Mouse (Mus musculus): ENCODE measurements around the gene Atp8a2.
"Not testable (repeated sequence)": the region's sequence is repeated elsewhere in the genome, so short reads cannot be mapped to it uniquely, and the experiment has no call there.

Atp8a2 gene

DNA sequence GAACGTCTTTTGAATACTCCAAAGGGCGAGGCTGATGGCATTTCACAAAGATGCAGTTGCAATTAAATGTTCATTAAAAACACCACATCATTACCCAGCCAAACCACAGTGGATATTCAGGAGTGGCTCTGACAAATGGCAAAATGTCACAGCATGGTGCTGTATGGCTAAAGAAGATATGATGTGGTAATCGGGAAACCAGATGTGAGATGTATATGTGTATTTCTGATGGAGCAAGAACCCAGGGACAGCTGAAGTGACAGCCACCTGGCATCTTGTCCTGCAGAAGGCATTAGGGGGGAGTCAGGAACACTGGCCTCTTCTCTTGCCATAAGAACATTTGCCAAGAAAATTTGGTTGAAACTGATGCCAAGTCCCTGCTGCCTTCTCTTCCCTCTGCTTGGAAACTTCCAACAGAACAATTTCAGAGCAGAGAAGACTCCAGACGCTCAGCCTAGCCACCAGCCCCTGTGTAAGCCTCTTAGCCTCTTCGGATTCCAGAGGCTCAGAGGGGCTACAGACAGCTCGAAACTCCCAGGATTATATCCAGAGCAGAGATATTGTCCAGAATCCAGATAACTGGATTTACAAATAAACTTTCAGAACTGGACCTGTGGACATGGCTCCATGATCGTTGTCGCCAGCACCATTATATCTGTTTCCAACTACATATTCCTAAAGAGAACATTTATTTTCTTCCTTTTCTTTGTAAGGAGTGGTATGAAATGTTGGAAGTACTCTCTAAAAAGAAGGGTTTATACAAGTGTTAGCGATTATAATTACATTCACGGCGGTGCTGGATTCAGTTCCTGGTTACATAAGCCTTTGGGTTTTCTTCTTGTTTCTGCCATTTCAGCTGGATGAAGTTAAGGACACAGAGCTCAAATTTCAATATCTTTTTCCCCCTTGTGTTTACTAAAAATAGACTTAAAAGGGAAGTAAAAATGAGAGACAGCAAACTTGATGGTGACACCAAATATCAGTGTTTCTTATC is 413.3 kb downstream of the Atp8a2 start:
- no peak for DNase-seq (ENCODE audit: low spot score)

DNA sequence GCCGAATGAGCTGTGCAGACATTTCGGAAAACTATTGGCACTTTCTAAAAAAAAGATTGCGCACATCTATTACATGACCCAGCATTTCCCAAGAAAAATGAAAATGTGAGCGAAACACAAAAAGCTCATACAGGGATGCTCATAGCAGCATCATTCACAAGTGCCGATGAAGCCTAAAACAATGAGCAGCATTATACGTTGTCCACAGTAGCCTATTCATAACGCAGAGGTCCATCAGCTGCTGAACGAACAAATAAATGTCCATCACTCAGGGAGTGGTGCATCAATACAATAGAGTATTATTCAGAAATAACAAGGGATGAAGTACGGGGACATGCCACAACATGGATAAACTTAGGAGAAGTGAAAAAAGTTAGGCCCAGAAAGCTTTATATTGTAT is 416.6 kb downstream of the Atp8a2 start:
- DNase-seq (ENCODE audit: low spot score) = no peak

DNA sequence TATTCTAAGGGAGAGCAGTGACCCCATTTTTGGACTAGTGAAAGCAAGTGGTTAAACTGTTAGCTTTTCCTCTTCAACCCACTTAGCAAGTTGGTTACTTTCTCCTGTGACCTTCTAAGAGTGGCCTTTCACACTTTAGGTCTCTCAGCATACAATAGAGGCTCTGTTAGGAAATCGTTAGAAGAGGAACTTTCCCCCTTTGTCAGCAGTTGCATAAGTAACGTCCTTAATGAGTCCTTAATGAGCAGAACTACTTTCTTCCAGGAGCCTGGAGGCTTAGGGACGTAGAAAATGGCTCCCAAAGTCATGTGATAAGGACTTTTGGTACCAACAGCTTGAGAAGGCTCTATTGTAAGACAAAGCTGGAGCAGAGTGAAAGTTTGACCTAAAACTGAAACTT is 434.8 kb downstream of the Atp8a2 start:
- no peak for DNase-seq (ENCODE audit: low spot score)

DNA sequence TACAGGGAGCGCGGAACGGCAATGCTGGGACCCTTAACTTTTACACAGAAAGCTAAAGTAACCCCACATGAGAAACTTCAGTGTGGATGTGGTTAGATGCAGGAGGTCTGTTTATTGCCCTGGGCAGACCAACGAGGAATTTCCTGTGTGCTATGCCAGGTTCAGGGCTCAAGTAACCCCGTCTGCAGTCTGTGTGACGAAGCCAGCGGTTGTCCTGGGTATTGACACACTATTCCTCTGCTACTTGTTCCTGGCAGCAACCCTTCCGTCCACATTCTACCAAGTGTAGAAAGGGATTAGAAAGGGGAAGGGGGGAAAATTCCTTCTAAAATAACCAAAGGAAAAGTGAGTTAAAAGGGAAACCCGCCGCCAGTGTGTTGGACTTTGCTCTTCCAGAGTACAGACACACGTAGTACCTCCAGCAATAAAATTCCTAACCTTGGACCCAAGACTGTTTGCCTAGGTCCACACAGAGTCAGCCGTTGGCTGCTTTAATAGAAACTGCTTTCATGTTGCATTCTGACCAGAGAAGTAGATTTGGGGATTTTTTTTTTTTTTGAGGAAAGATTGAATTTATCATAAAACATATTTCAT is 437.0 kb downstream of the Atp8a2 start:
- DNase-seq (ENCODE audit: low spot score) = peak; percentile 52

DNA sequence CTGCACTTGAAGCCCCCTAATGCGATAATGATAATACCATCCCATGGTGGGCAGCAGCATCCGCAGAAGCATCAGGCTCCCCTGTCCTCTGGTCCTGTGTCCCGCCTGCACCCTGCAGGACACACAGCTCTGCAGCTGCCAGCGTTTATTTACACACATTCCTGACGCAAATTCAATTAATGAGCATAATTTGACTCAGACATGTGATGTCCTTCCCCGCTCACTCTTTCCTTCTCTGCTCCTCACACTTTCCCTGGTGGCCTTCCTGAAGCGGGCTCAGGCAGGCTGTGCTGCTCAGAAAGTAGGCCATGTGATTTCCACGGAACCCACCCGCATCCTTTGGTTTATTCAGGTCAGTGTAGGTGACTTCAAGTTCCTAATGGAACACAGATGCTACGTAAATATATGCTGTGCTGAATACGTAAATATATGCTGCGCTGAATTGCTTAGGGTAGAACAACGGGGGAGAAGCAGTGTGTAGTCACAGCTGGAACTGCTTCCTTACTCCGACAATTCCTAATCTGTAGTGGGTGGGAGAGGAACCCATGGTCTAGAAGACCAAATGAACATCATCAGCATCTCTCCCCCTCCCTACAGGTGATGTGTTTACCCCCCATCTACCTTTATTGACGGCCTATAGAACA is 437.7 kb downstream of the Atp8a2 start:
- DNase-seq (ENCODE audit: low spot score) = no peak

DNA sequence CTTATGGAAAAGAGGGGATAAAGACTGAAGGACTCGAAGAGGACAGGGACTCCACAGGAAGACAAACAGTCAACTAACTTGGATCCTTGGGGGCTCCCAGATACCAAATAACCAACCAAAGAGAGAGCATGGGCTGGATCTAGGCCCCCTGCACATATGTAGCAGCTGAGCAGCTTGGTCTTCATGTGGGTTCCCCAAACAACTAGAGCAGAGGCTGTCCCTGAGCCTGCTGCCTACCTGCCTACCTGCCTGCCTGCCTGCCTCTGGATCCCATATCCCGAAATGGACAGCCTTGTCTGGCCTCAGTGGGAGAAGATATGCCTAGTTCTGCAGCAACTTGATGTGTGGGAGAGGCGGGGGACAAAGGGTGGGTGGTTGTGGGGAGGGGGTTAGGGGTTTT is 444.6 kb downstream of the Atp8a2 start:
- no peak for DNase-seq (ENCODE audit: low spot score)

DNA sequence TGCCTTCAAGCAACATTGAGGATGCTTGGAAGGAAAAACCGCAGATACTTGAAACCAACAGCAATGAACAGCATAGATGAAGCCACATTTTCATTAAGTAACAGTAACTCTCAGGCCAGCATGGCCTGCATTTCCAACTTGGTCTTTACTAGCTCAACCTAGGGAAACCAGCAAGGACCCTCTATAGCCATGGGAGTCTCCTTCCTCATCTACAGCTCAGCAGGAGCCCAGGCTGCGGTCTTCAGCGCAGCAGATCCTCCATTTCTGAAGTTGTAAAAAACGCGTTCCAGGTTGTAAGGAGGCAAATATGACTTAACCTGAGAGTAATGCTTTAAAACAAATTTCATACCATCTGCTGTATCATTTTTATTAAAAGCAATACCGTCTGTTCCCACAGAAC is 447.0 kb downstream of the Atp8a2 start:
- no peak for DNase-seq (ENCODE audit: low spot score)

DNA sequence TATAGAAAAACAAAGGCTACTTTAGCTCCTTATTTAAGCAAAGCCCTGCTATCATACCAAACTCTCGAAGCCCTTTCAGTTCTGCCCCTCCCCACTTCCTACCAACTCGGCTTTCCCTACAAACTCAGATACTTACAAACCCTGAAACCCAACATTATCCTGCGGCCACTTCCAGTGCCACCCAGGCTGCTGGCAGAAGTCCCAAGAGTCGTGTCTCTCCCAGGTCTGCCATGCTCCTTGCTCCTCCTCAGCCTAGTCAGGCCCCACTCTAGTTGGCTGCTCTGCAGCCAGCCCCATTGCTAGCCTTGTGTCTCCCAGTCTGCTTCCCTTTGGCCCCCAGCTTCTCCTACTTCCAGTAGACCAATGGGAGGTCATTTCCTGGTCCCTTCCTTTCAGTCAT is 451.3 kb downstream of the Atp8a2 start:
- DNase-seq (ENCODE audit: low spot score) = no peak

DNA sequence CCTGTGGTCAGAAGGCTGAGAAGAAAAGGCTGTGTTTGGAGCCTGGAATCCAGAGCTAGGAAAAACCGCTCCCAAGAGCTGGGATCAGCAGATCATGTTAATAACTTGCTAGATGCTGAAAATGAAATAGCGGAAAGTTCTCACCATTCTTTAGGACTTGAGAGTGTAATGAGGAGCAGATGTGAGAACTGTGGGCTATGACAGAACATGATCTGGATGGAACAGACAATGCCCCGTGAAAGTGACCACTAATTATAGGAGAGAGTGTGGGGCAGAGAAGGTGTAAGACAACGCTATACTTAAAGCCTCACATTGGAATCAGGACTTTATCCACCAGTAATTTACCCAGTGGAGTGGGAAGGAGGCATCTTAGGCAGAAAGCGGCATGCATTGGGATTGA is 455.2 kb downstream of the Atp8a2 start:
- DNase-seq (ENCODE audit: low spot score) = no peak

DNA sequence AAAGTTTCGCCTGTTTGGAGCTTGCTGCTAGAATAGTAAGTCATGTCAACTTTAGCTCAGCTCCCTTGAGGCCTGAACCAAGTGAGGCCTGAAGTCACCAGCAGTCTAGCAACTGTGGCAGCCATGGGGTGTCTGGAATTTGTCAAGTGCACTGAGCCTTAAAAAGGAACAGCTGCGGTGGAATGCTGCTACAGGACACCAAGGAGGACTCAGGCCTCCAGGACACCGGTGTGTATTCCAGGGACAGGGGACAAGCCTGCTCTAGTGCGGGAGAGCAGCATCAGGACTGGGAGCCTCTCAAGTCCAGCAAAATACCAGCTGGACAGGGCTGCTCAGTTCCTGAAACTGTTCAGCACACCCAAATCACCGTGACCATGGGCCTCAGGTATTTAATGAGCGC is 457.5 kb downstream of the Atp8a2 start:
- no peak for DNase-seq (ENCODE audit: low spot score)

DNA sequence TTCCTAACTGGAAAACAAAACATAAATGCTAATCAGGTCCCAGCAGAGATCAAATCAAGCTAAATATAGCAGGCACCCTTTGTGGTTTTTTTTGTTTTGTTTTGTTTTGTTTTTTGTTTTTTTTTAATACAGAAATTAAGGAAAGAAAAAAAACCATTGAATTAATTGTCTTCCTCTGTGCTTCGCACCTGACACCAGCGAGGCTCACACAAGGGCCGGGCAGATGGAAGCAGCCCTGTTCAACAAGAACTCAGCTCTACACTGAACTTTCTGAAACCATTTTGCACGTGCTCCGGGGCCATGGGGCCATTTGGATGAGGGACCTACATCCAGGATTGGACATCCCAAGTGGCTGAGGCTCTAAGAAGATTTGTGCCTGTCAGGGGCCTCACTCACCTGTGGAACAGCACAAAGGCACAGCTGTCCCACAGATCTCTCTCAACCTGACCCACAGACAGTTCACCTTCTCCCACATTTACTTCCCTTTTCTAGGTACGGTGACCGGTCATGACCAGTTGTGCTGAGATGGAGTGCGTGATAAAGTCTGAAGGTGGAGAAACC is 459.2 kb downstream of the Atp8a2 start:
- DNase-seq (ENCODE audit: low spot score) = no peak

DNA sequence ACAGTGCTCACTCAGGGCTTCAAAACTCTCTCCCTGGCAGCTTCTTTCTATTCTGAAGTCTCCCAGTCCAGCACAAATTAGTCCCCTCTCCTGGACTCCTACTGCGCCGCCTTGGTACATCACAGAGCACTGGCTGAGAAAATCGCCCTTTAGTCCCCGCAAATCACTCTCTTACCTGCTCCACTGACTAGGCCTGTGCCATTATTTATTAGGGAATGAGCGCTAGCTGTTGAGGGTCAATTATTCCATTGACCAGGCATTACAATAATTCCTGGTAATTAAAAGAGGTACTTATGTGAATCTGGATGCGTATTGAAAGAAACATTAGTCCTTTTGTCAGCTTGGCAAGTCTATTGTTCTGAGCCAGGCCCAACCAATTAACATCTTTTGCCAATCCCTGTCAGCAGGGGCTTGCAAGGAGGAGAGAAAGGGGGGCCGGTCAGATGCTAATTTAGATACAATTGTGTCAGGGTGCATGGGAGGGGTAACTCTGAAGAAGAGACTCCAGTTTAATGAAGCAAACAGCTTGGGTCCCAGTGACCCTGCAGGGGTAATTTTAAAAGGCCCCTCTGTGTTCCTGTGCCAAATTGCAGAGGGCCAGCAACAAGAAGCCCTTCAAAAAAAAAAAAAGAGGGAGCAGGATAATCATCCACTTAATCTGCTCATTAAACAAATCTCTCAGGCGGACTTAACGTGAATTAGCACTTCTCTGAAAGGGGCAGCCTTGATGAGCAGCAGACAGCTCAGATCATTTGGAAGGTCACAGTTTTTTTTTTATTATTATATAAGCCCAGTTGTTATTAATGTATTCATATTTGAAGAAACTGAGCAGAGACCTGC is 459.9 kb downstream of the Atp8a2 start:
- no peak for DNase-seq (ENCODE audit: low spot score)

DNA sequence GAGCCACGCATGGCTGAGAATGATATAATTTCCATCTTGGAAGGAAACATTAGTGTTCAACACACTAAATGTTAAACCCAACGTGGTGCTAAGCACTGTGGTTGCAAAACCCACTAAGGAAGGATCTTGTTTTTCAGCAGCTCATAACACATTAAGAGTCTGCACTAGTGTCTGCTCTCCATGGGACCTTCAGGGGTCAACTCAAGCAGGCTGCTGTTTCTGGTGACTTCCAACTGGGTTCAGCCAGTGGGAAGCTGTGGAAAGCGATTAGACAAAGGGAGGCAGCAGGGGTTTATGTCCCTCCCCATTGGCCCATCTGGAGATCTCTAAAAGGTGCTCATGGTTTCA is 467.0 kb downstream of the Atp8a2 start:
- DNase-seq (ENCODE audit: low spot score) = no peak

DNA sequence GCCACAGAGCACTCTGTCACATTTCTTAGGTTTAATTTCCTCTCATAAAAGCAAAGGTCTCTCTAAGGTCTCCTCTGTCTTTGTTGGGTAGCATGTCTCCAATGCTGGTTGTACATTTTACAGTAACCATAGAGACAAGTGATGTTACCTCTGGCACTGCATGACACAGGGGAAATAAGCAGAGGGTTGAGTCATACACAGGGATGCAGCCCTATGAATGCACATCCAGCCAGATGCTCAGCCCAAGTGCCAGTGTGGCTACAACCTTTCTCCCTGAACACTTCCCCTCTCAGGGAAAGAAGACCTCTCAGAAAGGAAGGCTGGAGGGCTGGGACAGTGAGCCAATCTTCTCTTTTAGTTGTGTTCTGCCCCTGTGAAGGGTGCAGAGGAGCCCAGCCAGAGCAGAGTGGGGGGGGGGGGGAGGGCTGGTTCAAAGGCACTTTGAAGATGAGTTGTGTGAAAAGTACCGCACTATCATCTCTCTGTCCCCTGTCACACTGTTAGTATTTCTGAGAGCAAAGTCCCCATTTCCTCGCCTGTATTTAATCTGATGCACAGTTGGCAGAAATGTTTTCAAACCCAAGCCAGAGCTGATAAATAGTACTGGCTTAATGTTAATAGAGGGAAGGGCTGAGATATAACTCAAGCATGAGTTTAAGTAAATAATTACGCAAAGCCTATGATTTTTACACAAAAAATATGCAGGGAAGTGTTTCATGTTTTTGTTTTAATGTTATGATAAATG is 467.5 kb downstream of the Atp8a2 start:
- DNase-seq (ENCODE audit: low spot score) = no peak

DNA sequence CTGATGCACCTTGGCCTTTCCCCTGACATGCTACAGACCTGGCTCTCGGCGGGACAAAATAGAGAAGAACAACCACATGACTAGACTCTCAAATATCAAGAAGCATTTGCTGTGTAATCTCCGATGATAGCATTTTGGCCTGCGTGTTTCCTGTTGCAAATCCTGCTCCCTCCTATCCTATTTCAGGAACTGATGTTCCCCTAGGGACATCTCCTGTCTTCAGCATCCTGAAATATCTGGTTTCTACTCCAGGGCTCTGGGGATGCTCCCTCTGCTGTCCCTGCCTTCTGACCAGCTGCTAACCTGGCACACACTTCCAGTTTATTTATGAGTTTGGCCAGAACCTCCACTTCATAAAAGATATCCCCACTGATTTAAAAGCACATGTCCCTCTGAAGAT is 470.0 kb downstream of the Atp8a2 start:
- no peak for DNase-seq (ENCODE audit: low spot score)

DNA sequence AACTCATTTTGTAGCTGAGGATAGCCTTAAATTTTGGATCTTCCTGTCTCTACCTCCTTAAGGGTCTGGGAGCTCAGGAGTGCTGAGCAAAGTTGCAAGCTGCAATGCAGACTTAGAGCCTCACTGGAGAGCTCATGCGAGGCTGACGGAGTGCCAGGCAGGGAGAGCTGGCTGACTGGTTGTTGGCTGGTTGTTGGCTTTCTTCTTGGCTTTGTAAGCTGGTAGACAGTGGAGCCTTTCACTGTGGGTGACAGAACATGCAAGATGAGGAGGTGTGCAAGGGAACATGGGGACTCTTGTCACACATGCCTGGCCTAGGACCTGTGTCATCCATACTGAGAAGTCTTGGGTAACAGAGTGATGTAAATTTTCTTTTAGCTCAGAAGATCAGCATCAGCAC is 473.8 kb downstream of the Atp8a2 start:
- no peak for DNase-seq (ENCODE audit: low spot score)

DNA sequence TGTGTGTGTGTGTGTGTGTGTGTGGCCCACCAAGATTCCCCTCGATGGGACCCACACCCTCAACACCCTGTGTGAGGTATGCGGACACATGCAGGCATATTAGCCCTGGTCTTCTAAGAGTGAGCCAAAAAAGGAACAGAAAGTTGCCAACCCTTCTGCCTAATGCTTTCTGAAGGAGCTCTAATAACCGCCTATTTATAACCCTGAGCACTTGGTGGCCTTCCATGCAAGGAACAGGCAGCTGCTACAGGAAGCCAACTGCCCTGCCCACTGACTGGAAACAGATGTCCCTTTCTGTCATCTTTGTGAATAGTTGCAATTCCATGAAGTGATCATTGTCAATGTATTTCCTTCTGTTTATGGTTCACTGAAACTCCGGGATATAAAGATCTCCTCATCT is 475.0 kb downstream of the Atp8a2 start:
- no peak for DNase-seq (ENCODE audit: low spot score)

DNA sequence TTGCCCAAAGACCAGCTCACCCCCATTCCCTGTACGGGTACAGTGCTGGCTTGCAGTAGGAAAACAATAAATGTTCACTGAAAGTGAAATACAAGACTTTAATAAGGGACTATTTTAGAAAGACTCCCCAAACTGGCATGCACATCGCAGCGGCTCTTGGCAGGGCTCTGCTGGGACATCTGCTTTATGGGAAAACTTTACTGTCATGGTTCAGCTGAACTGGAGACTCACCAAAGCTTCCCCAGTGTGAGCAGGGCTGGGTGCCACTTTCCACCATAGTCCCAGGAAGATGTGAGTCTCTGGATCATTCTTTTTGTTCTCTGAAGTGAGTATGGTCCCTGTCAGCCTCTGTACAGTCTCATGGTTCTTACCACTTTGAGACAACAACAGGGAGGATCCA is 475.6 kb downstream of the Atp8a2 start:
- DNase-seq (ENCODE audit: low spot score) = no peak

DNA sequence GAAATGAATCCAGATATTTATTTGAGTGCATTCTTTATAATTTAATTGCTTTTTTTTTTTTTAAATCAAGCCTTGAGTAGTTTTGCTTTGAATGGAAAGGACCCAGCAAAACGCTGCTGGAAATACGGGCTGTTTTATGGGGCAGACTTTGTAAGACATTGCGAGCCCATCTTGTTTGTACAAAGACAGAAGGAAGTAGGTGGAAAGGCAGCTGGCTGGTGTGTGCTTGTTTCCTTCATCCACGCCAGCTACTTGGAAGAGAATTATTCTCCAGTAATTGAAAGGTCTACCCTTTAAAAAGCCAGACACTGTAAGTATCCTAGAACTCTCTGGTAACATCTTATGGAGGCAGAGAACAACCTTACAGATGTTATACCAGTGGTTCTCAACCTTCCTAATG is 476.6 kb downstream of the Atp8a2 start:
- no peak for DNase-seq (ENCODE audit: low spot score)

DNA sequence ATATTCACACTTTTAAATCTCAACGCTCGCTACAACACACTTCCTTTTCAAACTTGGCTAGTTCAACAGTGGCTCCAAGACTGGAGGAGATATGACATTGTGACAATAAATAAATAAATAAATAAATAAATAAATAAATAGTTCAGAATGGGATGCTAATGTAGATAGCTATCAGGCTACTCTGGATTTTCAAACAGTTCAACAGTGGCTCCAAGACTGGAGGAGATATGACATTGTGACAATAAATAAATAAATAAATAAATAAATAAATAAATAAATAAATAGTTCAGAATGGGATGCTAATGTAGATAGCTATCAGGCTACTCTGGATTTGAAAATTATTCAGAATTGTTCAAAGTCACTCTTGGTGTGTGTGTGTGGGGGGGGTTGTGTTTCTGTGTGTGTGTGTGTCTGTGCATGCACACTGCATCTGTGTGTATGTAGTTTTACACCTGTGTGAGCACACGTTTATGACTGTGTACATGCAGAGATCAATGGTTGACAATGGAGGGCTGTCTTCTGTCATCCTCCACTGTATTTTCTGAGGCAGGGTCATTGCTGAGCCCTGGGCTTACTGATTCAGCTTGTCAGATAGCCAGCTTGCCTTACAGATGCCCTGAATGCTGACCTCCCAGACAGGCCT is 480.4 kb downstream of the Atp8a2 start:
- not testable (repeated sequence) for DNase-seq (ENCODE audit: low spot score)

Data from yolk sac, embryonic 10.5 days (tissue).